Mouse (Mus musculus): ENCODE data around the gene Pcgf2.
"Not testable (repeated sequence)": the region's sequence is repeated elsewhere in the genome, so short reads cannot be mapped to it uniquely, and the experiment has no call there.

The Pcgf2 gene

GRCm38 (mm10) chr11:97700003-97700745, at the start of gene Pcgf2:
Gene Pcgf2 (minus strand): TSS chr11:97700497.
- no peak for DNase-seq (ENCODE audit: extremely low spot score, low read depth, low spot score)

DNA sequence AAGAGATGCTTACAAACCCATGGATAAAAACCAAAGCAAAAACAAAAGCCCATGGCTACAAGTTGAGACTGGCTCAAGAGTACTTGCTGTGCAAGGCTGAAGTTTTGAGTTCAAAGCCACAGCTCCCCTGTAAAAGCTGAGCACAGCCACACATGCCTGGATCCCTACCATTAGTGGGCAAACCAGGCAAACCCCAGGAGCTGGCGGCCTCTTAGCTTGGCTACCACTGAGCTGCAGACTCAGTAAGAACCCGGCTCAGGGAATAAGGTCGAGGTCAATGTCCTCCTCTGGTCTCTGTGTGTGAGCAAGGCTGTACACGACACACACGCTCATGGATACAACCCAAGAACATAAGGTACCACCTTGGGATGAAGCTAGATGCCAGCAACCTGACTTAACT, 48.2 kb upstream of the Pcgf2 start:
- no peak for DNase-seq (ENCODE audit: extremely low spot score, low read depth, low spot score)

- no peak for DNase-seq (ENCODE audit: extremely low spot score, low read depth, low spot score)
These were observed 47.5 kb upstream of the Pcgf2 start for GRCm38 (mm10) chr11:97747773-97748172.

DNA sequence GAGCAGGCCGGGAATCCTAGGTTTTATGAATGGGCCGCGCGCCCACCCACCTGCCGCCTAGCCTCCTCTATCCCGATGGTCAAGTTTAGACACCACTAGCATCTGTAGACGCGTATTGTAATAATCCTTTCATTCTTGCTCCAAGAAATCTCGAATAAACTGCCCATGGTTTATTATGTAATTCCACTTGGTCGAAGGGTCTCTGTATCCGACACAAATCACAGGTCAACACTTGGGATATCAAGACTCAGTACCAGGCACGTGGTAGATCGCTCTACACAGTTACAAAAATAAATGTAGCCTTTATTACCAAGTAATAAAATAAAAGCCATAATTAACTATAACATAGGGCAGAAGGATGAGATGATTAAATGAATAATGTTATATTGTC, 45.0 kb upstream of the Pcgf2 start:
- DNase-seq (ENCODE audit: extremely low spot score, low read depth, low spot score): no peak

DNA sequence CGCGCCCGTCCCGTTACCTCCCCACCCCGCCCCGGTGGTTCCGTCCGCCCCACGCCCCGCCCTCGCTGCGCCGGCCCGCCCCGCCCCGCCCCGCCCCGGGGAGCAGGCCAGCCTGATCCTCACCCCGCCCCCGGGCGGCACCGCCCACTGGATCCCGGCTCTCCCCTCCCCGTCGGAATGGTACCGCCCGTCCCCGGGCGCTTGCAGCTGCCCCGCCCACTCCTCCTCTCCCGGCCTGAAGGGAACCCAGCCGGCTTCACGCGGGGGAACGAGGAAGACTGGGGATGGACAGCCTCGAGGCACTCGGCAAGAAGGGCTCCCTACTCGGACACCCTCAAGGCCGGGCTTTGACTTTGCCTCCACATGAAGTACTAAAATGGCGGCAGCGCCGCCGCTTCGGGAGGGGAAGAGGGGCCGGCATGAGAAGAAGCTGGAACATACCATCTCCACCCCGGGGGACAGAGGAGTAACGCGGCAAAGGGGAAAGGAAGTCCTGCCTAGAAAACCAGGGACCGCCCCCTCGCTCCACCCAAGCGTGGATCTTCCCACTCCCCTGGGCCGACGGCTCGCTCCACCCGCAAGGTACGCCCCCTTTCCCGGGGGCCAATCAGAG, 44.5 kb upstream of the Pcgf2 start:
- peak; percentile 95 for DNase-seq (ENCODE audit: extremely low spot score, low read depth, low spot score)

DNA sequence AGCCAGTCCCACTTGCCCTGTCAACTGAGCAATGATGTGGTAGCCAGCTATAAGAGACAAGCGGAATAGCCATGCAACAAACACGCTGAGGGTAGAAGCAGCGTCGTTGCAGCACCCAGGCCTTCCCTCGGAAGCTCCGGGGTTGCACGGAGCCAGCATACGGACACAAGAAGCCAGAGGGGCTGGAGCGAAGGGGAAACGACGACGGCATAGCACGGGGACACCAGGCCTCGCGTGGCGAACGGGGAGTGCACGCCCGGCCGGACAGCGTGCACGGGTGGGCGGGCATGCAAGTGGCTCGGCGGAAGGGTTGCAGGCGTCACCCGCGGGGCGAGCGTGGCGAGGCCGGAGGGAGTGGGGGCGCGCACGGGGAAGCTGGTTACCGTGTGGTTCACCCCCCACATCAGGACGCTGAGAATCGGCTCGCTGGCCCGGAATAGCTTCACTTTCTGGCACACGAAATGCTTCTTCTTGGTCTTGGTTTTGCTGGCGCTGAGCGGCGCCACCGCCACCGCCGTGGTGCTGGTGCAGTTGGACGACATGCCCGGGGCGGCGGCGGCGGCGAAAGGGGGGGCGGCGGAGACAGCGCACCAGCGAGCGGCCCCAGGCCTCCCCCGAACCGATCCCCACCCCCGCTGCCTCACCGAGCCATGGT, 43.9 kb upstream of the Pcgf2 start, which contains the start of gene Pip4k2b:
Gene Pip4k2b (minus strand): TSS at position 642 of the 655 bp plus-strand sequence.
- DNase-seq (ENCODE audit: extremely low spot score, low read depth, low spot score): no peak

- DNase-seq (ENCODE audit: extremely low spot score, low read depth, low spot score): no peak
These were observed 43.1 kb upstream of the Pcgf2 start for GRCm38 (mm10) chr11:97743423-97743822.

DNA sequence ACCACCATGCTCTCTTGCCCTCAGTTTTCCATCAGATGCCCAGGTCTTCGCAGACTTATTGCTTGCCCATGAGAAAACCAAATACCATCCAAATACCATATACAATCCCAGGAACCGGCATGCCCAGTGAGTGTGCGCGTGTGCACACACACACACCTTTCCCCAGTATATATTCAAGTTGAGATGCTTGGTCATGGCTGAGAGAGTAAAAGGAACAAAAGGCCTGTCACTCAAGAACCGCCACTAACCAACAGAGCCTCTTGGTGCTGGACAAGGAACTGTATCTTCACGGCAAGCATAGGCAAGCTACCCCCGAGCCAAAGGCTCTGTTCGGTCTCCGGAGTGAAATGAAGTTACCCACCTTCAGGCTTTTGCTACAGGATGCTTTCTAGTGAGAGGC, 42.3 kb upstream of the Pcgf2 start:
- no peak for DNase-seq (ENCODE audit: extremely low spot score, low read depth, low spot score)

- DNase-seq (ENCODE audit: extremely low spot score, low read depth, low spot score): no peak
These were observed 41.9 kb upstream of the Pcgf2 start for GRCm38 (mm10) chr11:97742157-97742556.

DNA sequence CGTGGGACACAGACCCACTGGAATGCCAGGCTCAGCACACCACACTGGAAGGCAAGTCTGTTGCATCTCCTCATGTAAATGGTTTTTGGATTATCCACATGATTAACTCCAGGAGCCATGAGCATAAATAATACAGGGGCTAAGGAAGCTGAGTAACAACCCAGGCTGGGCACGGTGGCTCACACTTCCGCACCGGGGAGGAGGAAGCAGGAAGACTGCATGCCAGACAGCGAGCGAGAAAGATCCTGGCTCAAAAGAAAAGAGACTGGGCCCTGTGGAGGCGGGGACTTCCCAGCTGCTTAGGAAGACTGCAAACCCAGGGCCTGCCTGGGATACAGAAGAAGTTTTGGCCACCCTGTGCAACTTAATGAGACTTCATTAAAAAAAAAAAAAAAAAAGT, 39.9 kb upstream of the Pcgf2 start:
- no peak for DNase-seq (ENCODE audit: extremely low spot score, low read depth, low spot score)

GRCm38 (mm10) chr11:97739155-97739554, 38.9 kb upstream of the Pcgf2 start:
- DNase-seq (ENCODE audit: extremely low spot score, low read depth, low spot score): no peak

DNA sequence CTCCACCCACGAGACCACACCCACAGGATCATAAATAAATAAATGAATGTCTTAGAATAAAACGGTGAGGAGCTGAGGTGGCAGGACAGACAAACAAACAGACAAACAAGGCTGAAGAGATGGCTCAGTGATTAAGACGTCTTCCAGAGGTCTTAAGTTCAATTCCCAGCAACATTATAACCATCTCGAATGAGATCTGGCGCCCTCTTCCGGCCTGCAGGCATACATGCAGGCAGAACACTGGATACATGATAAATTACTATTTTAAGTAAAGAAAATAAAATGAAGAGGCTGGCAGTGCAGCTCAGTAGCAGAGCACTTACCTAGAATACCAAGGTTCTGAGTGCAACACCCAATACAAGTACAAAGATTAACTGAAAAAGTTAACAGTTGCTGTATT, 38.4 kb upstream of the Pcgf2 start:
- no peak for DNase-seq (ENCODE audit: extremely low spot score, low read depth, low spot score)

DNA sequence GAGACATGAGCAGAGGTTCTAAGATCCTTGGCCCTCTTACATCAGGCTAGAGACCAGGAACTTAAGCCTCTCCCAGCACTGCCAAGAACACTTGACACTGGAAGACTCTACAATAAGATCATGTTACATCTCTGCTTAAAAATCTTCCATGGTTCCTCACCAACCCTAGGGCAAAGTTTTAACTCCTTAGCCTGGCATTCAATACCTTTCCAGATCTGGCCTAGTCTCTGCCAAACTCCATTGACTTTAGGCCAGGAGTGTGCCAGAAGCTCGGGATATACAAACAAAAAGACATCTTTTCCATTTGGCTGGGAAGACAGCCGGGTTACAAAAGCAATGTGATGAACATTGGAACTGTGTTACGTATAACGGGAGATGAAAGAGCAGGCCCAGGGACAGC, 37.3 kb upstream of the Pcgf2 start:
- DNase-seq (ENCODE audit: extremely low spot score, low read depth, low spot score): no peak

- DNase-seq (ENCODE audit: extremely low spot score, low read depth, low spot score): no peak
These were observed 36.3 kb upstream of the Pcgf2 start for GRCm38 (mm10) chr11:97736645-97737044.

GRCm38 (mm10) chr11:97734810-97735209, 34.5 kb upstream of the Pcgf2 start:
- not testable (repeated sequence) for DNase-seq (ENCODE audit: extremely low spot score, low read depth, low spot score)

GRCm38 (mm10) chr11:97733689-97734088, 33.4 kb upstream of the Pcgf2 start:
- DNase-seq (ENCODE audit: extremely low spot score, low read depth, low spot score): peak; percentile 81

DNA sequence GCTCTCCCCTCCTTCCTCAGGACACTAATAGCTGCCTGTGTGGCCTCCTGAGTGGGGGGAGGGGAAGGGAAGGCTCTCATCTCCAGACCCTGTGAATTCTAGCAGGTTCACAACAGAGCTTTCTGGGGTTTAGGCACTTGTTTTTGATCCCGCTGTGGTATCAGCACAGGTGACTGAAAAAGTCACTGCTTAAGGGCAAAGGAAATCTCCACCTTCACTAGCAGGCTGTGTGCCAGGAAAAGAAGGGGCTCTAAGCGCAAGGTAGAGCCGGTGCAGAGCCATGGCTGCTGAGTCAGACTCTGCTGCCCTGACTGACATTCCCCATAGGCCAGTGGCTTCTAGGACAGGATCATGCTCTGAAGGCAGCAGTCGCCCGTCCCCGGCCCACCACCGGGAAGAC, 28.4 kb upstream of the Pcgf2 start:
- DNase-seq (ENCODE audit: extremely low spot score, low read depth, low spot score): no peak

DNA sequence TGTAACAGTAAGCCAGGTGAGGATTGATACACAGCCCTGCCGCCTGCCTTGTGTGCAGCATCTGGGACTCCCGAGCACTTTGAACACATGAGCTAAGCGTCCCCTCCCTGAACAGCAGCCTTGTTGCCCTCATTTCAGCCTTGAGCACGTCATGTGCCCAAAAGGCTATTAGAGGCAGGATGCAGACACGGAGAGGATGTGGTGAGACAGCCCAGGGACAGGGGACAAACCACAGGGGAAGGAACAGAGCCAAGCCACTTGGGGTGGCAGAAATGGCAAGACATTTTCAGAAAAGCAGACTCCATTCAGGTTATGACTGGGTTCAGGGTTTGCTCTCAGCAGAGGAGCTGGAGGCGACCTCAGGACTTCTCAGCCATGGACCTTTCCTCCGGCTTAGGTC, 28.0 kb upstream of the Pcgf2 start:
- no peak for DNase-seq (ENCODE audit: extremely low spot score, low read depth, low spot score)

DNA sequence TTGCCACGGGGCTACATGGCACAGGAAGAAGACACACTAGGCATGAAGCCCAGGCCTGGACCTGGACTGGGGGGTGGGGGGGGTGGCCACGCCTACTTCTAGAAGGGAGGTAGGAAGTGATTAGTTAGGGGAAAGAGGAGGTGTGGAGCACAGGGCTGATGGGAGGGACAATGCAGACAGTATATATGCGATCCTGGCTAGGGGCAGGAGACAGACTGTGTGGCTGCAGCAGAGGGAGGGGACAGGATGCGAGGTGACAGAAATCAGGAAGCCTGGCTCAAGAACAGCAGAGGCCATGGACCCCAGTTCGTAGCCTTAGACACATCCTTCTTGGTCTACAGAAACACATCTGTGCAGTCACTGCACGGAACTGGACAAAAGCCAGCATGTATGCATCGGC, 23.4 kb upstream of the Pcgf2 start:
- DNase-seq (ENCODE audit: extremely low spot score, low read depth, low spot score): no peak

GRCm38 (mm10) chr11:97721338-97721737, 21.0 kb upstream of the Pcgf2 start:
- DNase-seq (ENCODE audit: extremely low spot score, low read depth, low spot score): no peak

DNA sequence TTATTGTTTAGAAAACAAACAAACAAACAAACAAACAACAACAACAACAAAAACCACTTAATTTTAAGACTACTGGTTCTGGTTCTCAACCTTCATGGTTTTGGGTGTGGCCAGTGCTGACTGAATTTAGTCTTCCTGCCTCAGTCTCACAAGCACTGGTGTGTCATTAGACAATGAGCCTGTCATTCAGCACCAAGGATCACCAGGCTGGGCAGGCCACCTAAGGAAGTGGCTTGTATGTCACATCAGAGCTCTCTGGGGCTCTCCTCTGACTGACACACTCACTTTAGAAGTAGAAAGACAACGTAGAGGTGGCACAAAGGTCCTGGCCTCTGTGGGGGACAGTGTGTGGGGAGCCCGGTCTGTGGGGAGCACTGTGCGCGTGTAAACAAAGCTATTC, 18.7 kb upstream of the Pcgf2 start:
- no peak for DNase-seq (ENCODE audit: extremely low spot score, low read depth, low spot score)

- no peak for DNase-seq (ENCODE audit: extremely low spot score, low read depth, low spot score)
These were observed 18.1 kb upstream of the Pcgf2 start for GRCm38 (mm10) chr11:97718281-97718860.
